Mouse (Mus musculus) kidney, embryonic 16.5 days (tissue): ENCODE results near the gene Pttg1ip. TPM values are rescaled to one million over a fixed set of nuclear protein-coding genes. Genes with fewer than 3 reads are reported as not detected.

Source experiments
- ATAC-seq: fragments of 200-750 bp; cut with Nextera tagmentation; 2 replicates; pipeline ENCODE4 v1.8.0; 2017; ENCODE audit warnings: moderate TSS enrichment; ENCODE audit not compliant: low FRiP score, low TSS enrichment
- H3K27ac ChIP-seq: fragments of 300-500 bp; sonication (generic); 2 replicates; pipeline ENCODE4 v1.5.1; 2014; ENCODE audit warnings: low read length
- H3K27me3 ChIP-seq: fragments of 300-500 bp; sonication (generic); 2 replicates; pipeline ENCODE4 v1.6.1; 2014; ENCODE audit warnings: low read length, control low read depth, mixed read lengths; ENCODE audit not compliant: insufficient read depth
- H3K36me3 ChIP-seq: fragments of 300-500 bp; sonication (generic); 2 replicates; pipeline ENCODE4 v1.6.1; 2014; ENCODE audit warnings: low read length, control low read depth, mixed read lengths; ENCODE audit not compliant: insufficient read depth
- H3K4me1 ChIP-seq: fragments of 300-500 bp; sonication (generic); 2 replicates; pipeline ENCODE4 v1.6.1; 2014; ENCODE audit warnings: low read length, control low read depth, mixed read lengths; ENCODE audit not compliant: insufficient read depth
- H3K4me2 ChIP-seq: fragments of 300-500 bp; sonication (generic); replicated peaks from 2 replicates; pipeline ENCODE4 v1.6.1; 2014; ENCODE audit warnings: low read depth, low read length
- H3K4me3 ChIP-seq: fragments of 300-500 bp; sonication (generic); 2 replicates; pipeline ENCODE4 v1.5.1; 2014; ENCODE audit warnings: mild to moderate bottlenecking, low read length
- H3K9ac ChIP-seq: fragments of 300-500 bp; sonication (generic); replicated peaks from 2 replicates; pipeline ENCODE4 v1.6.1; 2014; ENCODE audit warnings: low read length
- H3K9me3 ChIP-seq: fragments of 300-500 bp; sonication (generic); 2 replicates; pipeline ENCODE4 v1.6.1; 2016; ENCODE audit warnings: low read length, control low read depth
- WGBS: fragments of 180-500 bp; shearing (Covaris S2); extraction: QIAGEN DNeasy Blood & Tissue Kit; methylation state at CpG from one replicate; pipeline ENCODE4 v1.1.7; 2014; 5-methylcytosine and 5-hydroxymethylcytosine counted together
- polyA plus RNA-seq: library from polyadenylated mRNA; unstranded; fragments of >200 nt; fragmentation: Nextera tagmentation; extraction: Ambion mirVana; gene quantifications from 2 replicates; pipeline ENCODE4 v1.2.1, GENCODE M21; 2015

The Pttg1ip gene
- polyA plus RNA-seq, 1 experiment from 2014 or later = 206 TPM

DNA sequence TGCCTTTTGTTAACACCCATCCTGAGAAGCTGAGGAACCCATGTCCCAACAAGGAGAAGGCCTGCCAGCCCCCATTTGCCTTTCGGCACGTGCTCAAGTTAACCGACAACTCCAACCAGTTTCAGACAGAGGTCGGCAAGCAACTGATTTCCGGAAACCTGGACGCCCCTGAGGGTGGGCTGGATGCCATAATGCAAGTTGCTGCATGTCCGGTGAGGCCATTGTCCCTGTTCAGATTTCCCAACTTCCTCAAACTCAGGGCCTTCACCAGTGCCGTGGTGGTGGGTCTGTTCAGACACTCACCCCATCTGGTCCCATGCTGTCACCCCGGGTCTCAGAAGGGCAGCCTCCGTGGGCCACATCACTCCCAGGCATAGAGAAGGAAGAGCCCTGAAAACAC is 32.9 kb upstream of the Pttg1ip start:
- WGBS = 86% methylated on average over 10 of the region's 10 CpGs

GRCm38 (mm10) chr10:77550874-77551273 is 30.6 kb upstream of the Pttg1ip start:
- H3K9ac ChIP-seq = no peak overlapping the region
- no peaks in the 10 kb centered on the region for H3K9me3 ChIP-seq
- no peak overlapping the region for H3K27ac ChIP-seq
- no peak overlapping the region for H3K4me2 ChIP-seq
- no peaks in the 10 kb centered on the region for H3K4me1 ChIP-seq
- no peaks in the 10 kb centered on the region for H3K27me3 ChIP-seq
- no peak overlapping the region for H3K4me3 ChIP-seq
- ATAC-seq = no peak
- H3K36me3 ChIP-seq = no peaks in the 10 kb centered on the region
- WGBS = 75% methylated on average over 11 of the region's 11 CpGs

More for the DNA sequence above, 32.9 kb upstream of the Pttg1ip start:
- H3K4me1 ChIP-seq = no peaks in the 10 kb centered on the region
- no peak overlapping the region for H3K4me3 ChIP-seq
- no peak overlapping the region for H3K9ac ChIP-seq
- no peaks in the 10 kb centered on the region for H3K36me3 ChIP-seq
- H3K27me3 ChIP-seq = no peaks in the 10 kb centered on the region
- no peaks in the 10 kb centered on the region for H3K9me3 ChIP-seq
- no peak overlapping the region for H3K4me2 ChIP-seq
- no peak overlapping the region for H3K27ac ChIP-seq
- no peak for ATAC-seq

DNA sequence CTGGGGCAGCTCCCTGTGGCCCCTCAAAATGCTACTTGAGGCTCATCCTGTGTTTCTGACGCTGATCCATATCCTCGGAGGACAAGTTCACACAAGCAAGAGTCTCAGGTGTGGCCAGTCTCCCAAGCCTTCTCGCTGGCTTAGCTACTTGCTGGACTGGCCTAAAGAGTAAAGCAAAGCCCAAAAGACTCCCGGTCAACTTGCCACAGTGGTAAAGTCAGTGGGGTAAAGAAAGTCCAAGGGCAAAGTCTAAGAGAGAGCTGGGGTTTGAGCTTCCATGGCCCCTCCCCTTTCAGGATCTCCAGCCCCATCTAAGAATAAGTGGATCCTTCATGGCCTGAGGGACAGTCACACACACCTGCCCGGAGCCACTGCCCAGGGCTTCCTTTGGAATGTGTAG is 29.4 kb upstream of the Pttg1ip start:
- no peak for ATAC-seq
- Histone ChIP-seq H3K9ac (no peak overlapping the region), H3K4me2 (no peak overlapping the region), H3K27ac (no peak overlapping the region), H3K27me3 (no peaks in the 10 kb centered on the region), H3K9me3 (no peaks in the 10 kb centered on the region), H3K4me1 (no peaks in the 10 kb centered on the region), H3K36me3 (no peaks in the 10 kb centered on the region), H3K4me3 (no peak overlapping the region)
- 86% methylated on average over 5 of the region's 5 CpGs for WGBS

DNA sequence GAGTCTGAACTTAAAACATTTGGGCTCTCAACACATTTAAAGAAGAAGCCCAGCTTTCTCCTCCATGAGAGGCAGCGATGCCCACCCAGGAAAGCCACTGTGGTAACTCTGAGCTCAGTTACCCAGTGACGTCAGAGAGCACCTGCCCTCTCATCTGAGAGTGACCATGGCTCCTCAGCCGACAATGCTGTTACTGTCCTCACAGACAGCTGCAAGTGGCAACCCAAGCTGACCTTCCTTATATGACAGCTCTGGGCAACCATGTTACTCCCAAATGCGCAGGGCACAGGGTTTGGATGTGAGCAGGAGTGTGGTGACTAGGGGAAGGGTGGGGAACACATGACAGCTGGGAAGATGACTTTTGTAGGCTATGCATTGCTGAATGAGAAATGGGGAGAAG is 28.2 kb upstream of the Pttg1ip start:
- no peak for ATAC-seq
- WGBS = 80% methylated on average over 4 of the region's 4 CpGs
- Histone ChIP-seq H3K4me1 (no peaks in the 10 kb centered on the region), H3K36me3 (no peaks in the 10 kb centered on the region), H3K4me2 (no peak overlapping the region), H3K27me3 (no peaks in the 10 kb centered on the region), H3K9ac (no peak overlapping the region), H3K27ac (no peak overlapping the region), H3K4me3 (no peak overlapping the region), H3K9me3 (no peaks in the 10 kb centered on the region)

- H3K36me3 ChIP-seq = no peaks in the 10 kb centered on the region
- no peak overlapping the region for H3K4me3 ChIP-seq
- no peak for ATAC-seq
- no peak overlapping the region for H3K9ac ChIP-seq
- no peaks in the 10 kb centered on the region for H3K4me1 ChIP-seq
- H3K4me2 ChIP-seq = no peak overlapping the region
- H3K27ac ChIP-seq = no peak overlapping the region
- 82% methylated on average over 4 of the region's 4 CpGs for WGBS
- H3K27me3 ChIP-seq = no peaks in the 10 kb centered on the region
- H3K9me3 ChIP-seq = no peaks in the 10 kb centered on the region
Measured at GRCm38 (mm10) chr10:77554918-77555317, 26.6 kb upstream of the Pttg1ip start.

DNA sequence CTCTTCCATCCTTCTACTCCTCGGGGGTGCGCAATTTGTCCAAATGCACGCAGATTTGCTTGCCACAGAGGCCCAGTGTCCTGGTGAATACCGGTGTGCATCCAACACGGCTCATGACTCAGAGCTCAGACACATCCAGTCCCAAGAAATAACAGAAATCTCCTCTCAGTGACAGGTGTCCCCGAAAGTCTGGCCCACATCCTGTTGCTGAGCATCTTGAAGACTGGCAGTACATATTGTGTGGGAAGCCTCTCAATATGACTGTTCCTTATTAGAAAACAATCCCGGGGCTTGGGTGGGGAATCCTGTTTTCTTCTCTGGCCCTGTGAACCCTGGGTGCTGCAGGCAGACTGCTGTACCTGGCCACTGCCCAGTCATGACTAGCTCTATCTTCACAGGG is 24.9 kb upstream of the Pttg1ip start:
- no peak overlapping the region for H3K27ac ChIP-seq
- H3K36me3 ChIP-seq = no peaks in the 10 kb centered on the region
- ATAC-seq = no peak
- no peak overlapping the region for H3K4me3 ChIP-seq
- WGBS = 93% methylated on average over 7 of the region's 7 CpGs
- no peaks in the 10 kb centered on the region for H3K9me3 ChIP-seq
- no peaks in the 10 kb centered on the region for H3K27me3 ChIP-seq
- H3K4me2 ChIP-seq = no peak overlapping the region
- no peak overlapping the region for H3K9ac ChIP-seq
- no peaks in the 10 kb centered on the region for H3K4me1 ChIP-seq

- no peaks in the 10 kb centered on the region for H3K9me3 ChIP-seq
- no peaks in the 10 kb centered on the region for H3K27me3 ChIP-seq
- ATAC-seq = no peak
- no peaks in the 10 kb centered on the region for H3K36me3 ChIP-seq
- no peak overlapping the region for H3K27ac ChIP-seq
- H3K4me1 ChIP-seq = no peaks in the 10 kb centered on the region
- H3K9ac ChIP-seq = no peak overlapping the region
- 87% methylated on average over 4 of the region's 4 CpGs for WGBS
- no peak overlapping the region for H3K4me3 ChIP-seq
- no peak overlapping the region for H3K4me2 ChIP-seq
Measured at GRCm38 (mm10) chr10:77557641-77558040, 23.9 kb upstream of the Pttg1ip start.

- H3K9me3 ChIP-seq = no peaks in the 10 kb centered on the region
- H3K36me3 ChIP-seq = no peaks in the 10 kb centered on the region
- H3K4me3 ChIP-seq = no peak overlapping the region
- H3K27ac ChIP-seq = no peak overlapping the region
- H3K4me1 ChIP-seq = no peaks in the 10 kb centered on the region
- no peak for ATAC-seq
- no peak overlapping the region for H3K4me2 ChIP-seq
- 90% methylated on average over 11 of the region's 11 CpGs for WGBS
- H3K9ac ChIP-seq = no peak overlapping the region
- no peaks in the 10 kb centered on the region for H3K27me3 ChIP-seq
Measured at GRCm38 (mm10) chr10:77560090-77560489, 21.4 kb upstream of the Pttg1ip start.

- no peak overlapping the region for H3K4me2 ChIP-seq
- H3K9ac ChIP-seq = no peak overlapping the region
- 87% methylated on average over 9 of the region's 9 CpGs for WGBS
- H3K4me1 ChIP-seq = no peaks in the 10 kb centered on the region
- H3K9me3 ChIP-seq = no peaks in the 10 kb centered on the region
- no peak overlapping the region for H3K27ac ChIP-seq
- H3K4me3 ChIP-seq = no peak overlapping the region
- no peak for ATAC-seq
- no peaks in the 10 kb centered on the region for H3K36me3 ChIP-seq
- H3K27me3 ChIP-seq = no peaks in the 10 kb centered on the region
Measured at GRCm38 (mm10) chr10:77560830-77561229, 20.7 kb upstream of the Pttg1ip start.

- Histone ChIP-seq H3K4me2 (no peak overlapping the region), H3K27ac (no peak overlapping the region), H3K36me3 (no peaks in the 10 kb centered on the region), H3K27me3 (no peaks in the 10 kb centered on the region), H3K9me3 (no peaks in the 10 kb centered on the region), H3K9ac (no peak overlapping the region), H3K4me1 (no peaks in the 10 kb centered on the region), H3K4me3 (no peak overlapping the region)
- ATAC-seq = no peak
- WGBS = 78% methylated on average over 2 of the region's 2 CpGs
Measured at GRCm38 (mm10) chr10:77561508-77561907, 20.0 kb upstream of the Pttg1ip start.

- WGBS = 84% methylated on average over 8 of the region's 8 CpGs
- ATAC-seq = no peak
Measured at GRCm38 (mm10) chr10:77565005-77565404, 16.5 kb upstream of the Pttg1ip start.

More at GRCm38 (mm10) chr10:77565005-77565404, 16.5 kb upstream of the Pttg1ip start:
- no peaks in the 10 kb centered on the region for H3K36me3 ChIP-seq
- no peak overlapping the region for H3K9ac ChIP-seq
- H3K4me2 ChIP-seq = no peak overlapping the region
- H3K4me1 ChIP-seq = peaks cover 4% of the 10 kb centered on the region; the same call in 1 of the 2 replicates
- no peak overlapping the region for H3K27ac ChIP-seq
- no peaks in the 10 kb centered on the region for H3K27me3 ChIP-seq
- H3K4me3 ChIP-seq = no peak overlapping the region
- H3K9me3 ChIP-seq = no peaks in the 10 kb centered on the region
